Mouse (Mus musculus) kidney, adult 2 months (tissue): ENCODE measurements around the gene Prn.

ENCODE experiments used
- CTCF ChIP-seq: fragments of 200-500 bp; conservative IDR thresholded peaks from 2 replicates; pipeline ENCODE4 v1.5.1; 2011; ENCODE audit warnings: low read depth, mild to moderate bottlenecking, control low read depth, low read length, moderate library complexity, mixed read lengths; ENCODE audit not compliant: insufficient read depth, insufficient read length
- POLR2A ChIP-seq: fragments of 200-500 bp; IDR thresholded peaks from one replicate; pipeline ENCODE4 v1.6.1; 2011; ENCODE audit warnings: low read depth, low read length, control low read depth

GRCm38 (mm10) chr2:131863472-131863871 is 46.3 kb upstream of the Prn start:
- TF ChIP-seq CTCF, result no peak
- no peak for TF ChIP-seq POLR2A
